Mouse (Mus musculus) thymus, postnatal 14 days (tissue): ENCODE measurements around the gene Hoxd9.

ENCODE experiments used
- DNase-seq: peaks from one replicate; pipeline ENCODE4 v3.0.0; 2021

Hoxd9 gene

DNA sequence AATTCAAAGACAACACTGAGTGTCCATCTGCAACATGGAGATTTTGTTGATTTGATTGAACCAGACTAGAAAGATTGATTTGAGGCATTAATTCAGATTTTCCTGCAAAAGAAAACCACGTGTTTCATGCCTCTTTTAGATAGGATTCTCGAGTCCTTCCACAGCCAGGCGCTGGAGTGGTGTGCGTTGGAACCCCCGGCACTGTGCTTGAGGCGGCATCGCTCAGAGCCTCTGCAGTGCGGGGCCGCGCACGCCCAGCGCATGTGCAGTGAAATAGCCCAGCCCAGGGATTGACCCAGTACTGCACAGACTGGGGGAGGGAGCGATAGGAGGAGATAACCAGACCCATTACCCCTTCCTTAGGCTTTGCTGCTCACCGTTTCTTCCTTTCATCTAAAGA lies 17.4 kb downstream of the Hoxd9 start:
- no peak for DNase-seq

DNA sequence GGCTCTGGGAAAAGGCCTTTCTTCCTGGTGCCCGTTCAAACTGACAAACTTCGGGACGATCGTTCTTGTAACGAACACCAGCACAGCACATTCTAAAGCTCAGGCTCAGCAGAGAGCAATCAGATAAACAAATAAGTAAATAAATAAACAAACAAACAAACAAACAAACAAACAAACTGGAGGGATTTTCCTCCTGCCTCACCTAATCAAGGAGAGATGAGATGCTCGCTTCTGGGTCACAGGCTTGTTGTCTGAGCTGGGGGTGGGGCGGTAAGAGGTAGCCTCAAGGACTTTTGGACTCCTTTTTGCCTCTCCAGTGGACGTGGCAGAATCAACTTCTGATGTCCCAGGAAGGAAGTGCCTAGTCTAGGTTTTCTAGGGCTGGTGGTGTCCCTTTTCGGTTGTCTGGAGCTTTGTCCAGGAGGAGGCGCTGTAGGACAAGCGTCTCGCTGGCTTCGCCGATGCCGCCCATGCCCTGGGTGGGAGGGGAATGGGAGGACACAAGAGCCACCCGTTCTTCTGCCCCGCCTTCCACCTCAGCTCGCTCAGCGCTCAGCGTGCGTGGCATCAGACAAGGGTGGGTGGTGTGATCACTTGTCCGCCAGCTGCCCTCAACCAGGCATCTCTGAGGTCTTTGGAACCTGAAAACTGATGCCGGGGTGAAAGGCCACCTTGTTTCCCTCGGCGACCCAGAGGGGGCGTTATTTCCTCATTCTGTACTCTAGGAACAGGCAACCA lies 18.1 kb downstream of the Hoxd9 start:
- DNase-seq = peak; percentile 86

- DNase-seq = no peak
Measured at GRCm38 (mm10) chr2:74720384-74720783, 22.9 kb downstream of the Hoxd9 start.

GRCm38 (mm10) chr2:74720955-74721491 lies 23.5 kb downstream of the Hoxd9 start:
- no peak for DNase-seq

DNA sequence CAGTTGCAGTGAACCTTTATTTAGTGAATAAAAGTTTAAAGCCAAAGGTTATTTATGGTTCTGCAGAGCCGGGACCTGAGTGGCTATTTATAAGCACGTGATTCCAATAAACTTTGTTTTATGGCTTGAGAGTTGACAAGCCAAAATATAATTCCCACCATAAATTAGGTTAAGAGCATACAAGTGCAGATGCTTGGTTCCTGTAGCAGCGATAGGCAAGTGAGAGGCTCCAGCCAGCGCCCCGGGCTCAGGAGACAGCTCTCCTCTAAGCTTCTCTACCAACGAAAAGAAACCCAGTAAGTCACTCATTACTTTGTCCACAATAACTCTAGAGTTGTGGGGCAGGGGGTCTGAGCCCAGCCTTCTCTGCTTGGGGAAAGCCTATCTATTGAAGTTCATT lies 24.4 kb downstream of the Hoxd9 start:
- no peak for DNase-seq

DNA sequence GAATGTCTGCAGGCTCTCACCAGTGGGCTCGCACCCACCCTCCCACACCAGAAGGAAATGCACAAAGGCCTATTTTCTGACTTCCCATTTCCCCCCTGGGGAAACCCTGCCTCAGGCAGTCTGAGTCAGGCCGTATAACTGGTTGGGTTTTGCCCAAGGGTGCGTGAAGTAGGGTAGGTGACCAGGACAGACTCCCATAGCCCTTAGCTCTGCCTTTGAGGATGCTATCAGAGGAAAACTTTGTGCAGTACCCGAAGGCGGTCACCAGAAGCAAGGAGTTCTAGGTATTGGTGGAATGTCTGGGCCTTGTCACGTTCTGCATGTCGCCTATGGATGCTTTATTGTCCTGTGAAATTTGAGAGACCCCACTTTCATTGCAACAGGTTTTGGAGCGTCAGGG lies 25.4 kb downstream of the Hoxd9 start:
- DNase-seq = no peak

DNA sequence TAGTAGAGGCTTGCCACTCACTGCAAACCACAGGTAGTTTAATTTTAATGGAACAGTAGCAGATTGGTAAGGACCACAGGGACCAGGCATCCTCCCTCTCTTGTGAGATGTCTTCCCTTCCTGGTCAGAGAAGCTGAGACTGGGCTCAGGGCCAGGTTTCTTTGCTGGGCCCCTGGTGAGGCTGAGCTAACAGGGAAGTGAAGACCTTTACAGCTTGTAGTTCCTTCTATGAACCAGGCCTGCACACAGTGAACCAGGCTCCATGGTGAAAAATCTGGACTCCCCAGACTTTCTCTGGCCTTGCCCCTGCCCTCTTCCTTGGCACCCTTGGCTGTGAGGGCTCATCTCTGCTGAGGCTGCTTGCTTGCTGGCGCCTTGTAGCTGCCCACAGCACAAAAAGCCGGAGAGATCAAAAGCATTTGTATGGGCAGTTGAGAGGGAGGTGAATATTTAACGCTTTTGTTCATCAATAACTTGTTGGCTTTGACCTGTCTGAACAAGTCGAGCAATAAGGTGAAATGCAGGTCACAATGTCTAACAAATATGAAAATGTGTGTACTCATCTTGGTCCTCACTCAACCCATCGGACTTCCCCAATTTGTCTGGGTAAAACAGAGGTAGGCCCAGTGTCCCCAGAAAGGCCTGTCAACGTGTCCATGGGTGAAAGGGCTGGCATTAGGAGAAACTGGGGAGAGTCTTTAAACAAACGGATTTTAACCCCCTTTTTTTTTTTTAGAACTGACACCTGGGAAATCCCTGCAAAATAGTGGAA lies 26.9 kb downstream of the Hoxd9 start:
- DNase-seq = no peak

DNA sequence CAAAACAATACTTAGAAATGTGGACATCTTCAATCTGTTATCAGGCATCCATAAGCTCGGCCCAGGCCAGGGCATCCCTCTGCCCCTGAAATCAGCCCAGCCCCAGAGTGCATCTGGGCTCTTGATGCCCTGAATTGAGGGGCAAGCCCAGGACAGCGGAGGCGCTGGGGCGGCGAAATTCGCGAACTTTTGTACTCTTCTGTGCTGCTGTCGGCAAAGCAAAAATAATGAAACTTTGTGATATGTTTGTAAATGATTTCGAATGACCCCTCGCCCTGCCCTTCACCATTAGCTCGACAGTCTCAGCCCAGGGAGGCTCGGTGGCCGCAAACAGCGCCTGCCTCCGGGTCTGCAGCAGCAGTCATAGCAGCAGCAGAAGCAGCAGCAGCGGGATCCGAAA lies 27.6 kb downstream of the Hoxd9 start:
- DNase-seq = no peak

GRCm38 (mm10) chr2:74726551-74726950 lies 29.0 kb downstream of the Hoxd9 start, which contains the start of gene Gm28230:
Gm28230 (plus strand) TSS chr2:74726728.
- DNase-seq = no peak

GRCm38 (mm10) chr2:74726973-74727639 lies 29.6 kb downstream of the Hoxd9 start:
- DNase-seq = no peak

- DNase-seq = no peak
Measured at GRCm38 (mm10) chr2:74727640-74728302, 30.2 kb downstream of the Hoxd9 start.

DNA sequence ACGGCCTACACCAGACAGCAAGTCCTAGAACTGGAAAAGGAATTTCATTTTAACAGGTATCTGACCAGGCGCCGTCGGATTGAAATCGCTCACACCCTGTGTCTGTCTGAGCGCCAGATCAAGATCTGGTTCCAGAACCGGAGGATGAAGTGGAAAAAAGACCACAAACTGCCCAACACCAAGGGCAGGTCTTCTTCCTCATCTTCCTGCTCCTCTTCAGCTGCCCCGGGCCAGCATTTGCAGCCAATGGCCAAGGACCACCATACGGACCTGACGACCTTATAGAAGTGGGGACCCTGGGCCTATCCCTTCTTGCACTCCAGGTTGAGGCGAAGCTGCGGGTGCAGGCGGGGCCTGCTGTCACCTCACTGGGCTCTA lies 30.8 kb downstream of the Hoxd9 start:
- no peak for DNase-seq

GRCm38 (mm10) chr2:74730331-74730730 lies 32.8 kb downstream of the Hoxd9 start:
- no peak for DNase-seq

- DNase-seq = no peak
Measured at GRCm38 (mm10) chr2:74731055-74731454, 33.5 kb downstream of the Hoxd9 start.

DNA sequence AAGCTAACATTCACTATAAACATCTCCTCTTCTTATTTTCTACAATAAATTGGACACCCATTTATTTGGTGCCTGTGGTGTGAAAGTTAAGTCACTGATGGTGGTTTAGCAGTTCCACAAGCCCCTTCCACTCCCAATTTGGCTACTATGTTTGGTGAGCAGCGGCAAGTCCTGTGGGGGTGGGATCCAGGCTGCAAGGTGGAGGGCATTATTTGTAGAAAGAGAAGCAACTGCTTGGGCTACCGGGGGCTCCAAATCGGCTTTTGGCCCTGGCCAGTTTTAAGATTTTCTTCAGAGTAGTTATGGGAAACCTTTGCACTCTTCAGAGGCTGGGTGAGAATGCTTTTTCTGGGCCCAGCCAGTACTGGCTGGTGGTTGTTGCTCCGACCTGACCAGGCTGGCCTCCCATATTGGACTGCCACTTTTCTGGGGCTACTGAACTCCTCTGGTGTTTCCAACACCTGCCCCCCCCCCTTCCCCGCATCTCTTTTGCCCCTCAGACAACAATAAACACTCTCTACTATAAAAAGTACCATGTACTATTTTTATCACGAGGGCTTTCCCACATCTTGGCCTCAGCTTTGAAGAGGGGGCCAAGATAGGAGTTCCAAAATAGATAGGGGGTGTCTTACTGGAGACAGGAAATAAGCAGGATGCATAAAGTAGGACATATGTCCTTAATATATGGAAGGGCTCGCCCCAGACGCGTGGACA lies 34.4 kb downstream of the Hoxd9 start:
- no peak for DNase-seq

DNA sequence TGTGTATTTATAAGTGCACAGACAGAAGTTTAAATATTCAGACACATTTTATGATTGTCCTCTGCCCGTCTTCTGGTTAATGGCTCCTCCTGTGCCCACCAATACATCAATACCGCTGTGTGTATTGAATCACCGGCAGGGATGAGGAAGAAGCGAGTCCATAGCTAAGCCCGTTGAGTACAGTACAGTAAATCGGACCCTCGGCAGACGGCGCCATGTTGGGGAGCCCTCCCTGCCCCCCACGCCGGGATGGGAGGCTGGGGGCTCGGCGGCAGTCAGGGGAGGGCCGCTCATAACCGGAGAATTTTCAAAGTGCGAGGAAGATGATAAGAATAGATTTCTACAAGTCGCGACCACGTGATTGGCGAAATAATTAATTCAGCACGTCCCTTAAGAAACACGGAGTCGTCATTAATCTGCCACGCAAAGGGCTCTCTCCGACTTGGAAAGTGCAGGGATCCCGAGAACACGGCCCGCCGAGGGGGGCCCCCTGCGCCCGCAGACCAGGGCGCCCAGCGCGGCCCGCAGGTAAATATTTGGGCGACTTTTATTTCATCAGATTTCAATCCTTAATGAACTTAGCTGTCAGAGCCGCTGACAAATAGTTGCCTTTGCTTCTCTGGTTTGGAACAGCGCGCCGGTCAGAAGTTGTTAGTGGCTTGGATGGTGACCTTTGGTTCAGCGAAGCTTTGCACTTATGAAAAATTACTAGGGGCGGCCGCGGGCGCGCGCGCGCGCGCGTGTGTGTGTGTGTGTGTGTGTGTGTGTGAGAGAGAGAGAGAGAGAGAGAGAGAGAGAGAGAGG lies 35.2 kb downstream of the Hoxd9 start:
- DNase-seq = no peak

DNA sequence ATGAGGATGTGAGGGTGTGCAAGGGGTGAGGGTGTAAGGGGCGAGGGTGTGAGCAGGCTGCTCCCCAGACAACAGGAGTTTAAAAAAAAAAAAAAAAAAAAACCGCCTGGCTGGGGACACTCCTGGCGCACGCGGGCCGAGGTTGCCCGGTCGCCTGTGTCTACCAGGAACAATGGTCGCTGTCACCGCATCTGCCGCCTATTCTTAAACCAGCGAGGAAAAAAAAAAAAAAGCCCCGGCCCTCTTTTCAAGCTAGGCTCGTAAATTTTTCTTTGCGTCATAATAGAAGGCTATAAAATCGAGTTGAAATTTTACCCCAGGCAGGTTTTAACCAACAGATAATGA lies 35.8 kb downstream of the Hoxd9 start:
- no peak for DNase-seq

- DNase-seq = no peak
Measured at GRCm38 (mm10) chr2:74733765-74734164, 36.2 kb downstream of the Hoxd9 start.

GRCm38 (mm10) chr2:74734451-74734850 lies 36.9 kb downstream of the Hoxd9 start:
- no peak for DNase-seq

- no peak for DNase-seq
Measured at GRCm38 (mm10) chr2:74734996-74735811, 37.7 kb downstream of the Hoxd9 start.
